Mouse (Mus musculus): ENCODE measurements around the gene Adtrp. TPM values are rescaled to one million over a fixed set of nuclear protein-coding genes. Genes with fewer than 3 reads are reported as not detected.

Adtrp gene
- polyA plus RNA-seq, 2 experiments: 3.9 to 9.3 TPM

GRCm38 (mm10) chr13:41828296-41828754, 19.2 kb downstream of the Adtrp start:
- WGBS: 88% methylated on average over 8 of the region's 8 CpGs
- Histone ChIP-seq H3K4me2 (replicated peaks; ENCODE audit: low read depth, low read length, severe bottlenecking) (no peak overlapping the region), H3K4me3 (replicated peaks; ENCODE audit: low read length) (no peak overlapping the region), H3K36me3 (ENCODE audit: control insufficient read depth, insufficient read depth, low read length) (no peaks in the 10 kb centered on the region), H3K27ac (replicated peaks; ENCODE audit: low read depth, low read length) (no peak overlapping the region), H3K9me3 (ENCODE audit: control insufficient read depth, low read length) (no peaks in the 10 kb centered on the region), H3K27me3 (ENCODE audit: control insufficient read depth, insufficient read depth, low read length) (no peaks in the 10 kb centered on the region), H3K4me1 (ENCODE audit: control insufficient read depth, insufficient read depth, low read length) (no peaks in the 10 kb centered on the region), H3K9ac (ENCODE audit: low read depth, low read length, severe bottlenecking) (no peak overlapping the region)
- ATAC-seq (ENCODE audit: low FRiP score, low read depth): no peak
- TF ChIP-seq POLR2A (IDR thresholded peaks at IDR 0.05; ENCODE audit: borderline replicate concordance, extremely low read depth, insufficient read depth, insufficient read length): no peak
- DNase-seq (ENCODE audit: low spot score): no peak

- WGBS: 86% methylated on average over 5 of the region's 5 CpGs
- Histone ChIP-seq H3K4me3 (replicated peaks; ENCODE audit: low read length) (no peak overlapping the region), H3K9ac (ENCODE audit: low read depth, low read length, severe bottlenecking) (no peak overlapping the region), H3K27me3 (ENCODE audit: control insufficient read depth, insufficient read depth, low read length) (no peaks in the 10 kb centered on the region), H3K27ac (replicated peaks; ENCODE audit: low read depth, low read length) (no peak overlapping the region), H3K36me3 (ENCODE audit: control insufficient read depth, insufficient read depth, low read length) (no peaks in the 10 kb centered on the region), H3K4me2 (replicated peaks; ENCODE audit: low read depth, low read length, severe bottlenecking) (no peak overlapping the region), H3K4me1 (ENCODE audit: control insufficient read depth, insufficient read depth, low read length) (no peaks in the 10 kb centered on the region), H3K9me3 (ENCODE audit: control insufficient read depth, low read length) (no peaks in the 10 kb centered on the region)
- ATAC-seq (ENCODE audit: low FRiP score, low read depth) (no peak), DNase-seq (ENCODE audit: low spot score) (no peak)
- TF ChIP-seq POLR2A (IDR thresholded peaks at IDR 0.05; ENCODE audit: borderline replicate concordance, extremely low read depth, insufficient read depth, insufficient read length): no peak
These were observed 19.9 kb downstream of the Adtrp start for GRCm38 (mm10) chr13:41827581-41827980.

- no peak overlapping the region for H3K4me2 ChIP-seq (replicated peaks; ENCODE audit: low read depth, low read length, severe bottlenecking)
- no peak overlapping the region for H3K9ac ChIP-seq (ENCODE audit: low read depth, low read length, severe bottlenecking)
- H3K4me3 ChIP-seq (replicated peaks; ENCODE audit: low read length): no peak overlapping the region
- H3K4me1 ChIP-seq (ENCODE audit: control insufficient read depth, insufficient read depth, low read length): no peaks in the 10 kb centered on the region
- DNase-seq (ENCODE audit: low spot score) (no peak), ATAC-seq (ENCODE audit: low FRiP score, low read depth) (no peak)
- no peaks in the 10 kb centered on the region for H3K36me3 ChIP-seq (ENCODE audit: control insufficient read depth, insufficient read depth, low read length)
- no peaks in the 10 kb centered on the region for H3K9me3 ChIP-seq (ENCODE audit: control insufficient read depth, low read length)
- WGBS: 66% methylated on average over 11 of the region's 11 CpGs
- TF ChIP-seq POLR2A (IDR thresholded peaks at IDR 0.05; ENCODE audit: borderline replicate concordance, extremely low read depth, insufficient read depth, insufficient read length): no peak
- no peaks in the 10 kb centered on the region for H3K27me3 ChIP-seq (ENCODE audit: control insufficient read depth, insufficient read depth, low read length)
- no peak overlapping the region for H3K27ac ChIP-seq (replicated peaks; ENCODE audit: low read depth, low read length)
These were observed 22.0 kb downstream of the Adtrp start for GRCm38 (mm10) chr13:41825379-41825966.

GRCm38 (mm10) chr13:41823077-41823476, 24.4 kb downstream of the Adtrp start:
- WGBS: 76% methylated on average over 3 of the region's 3 CpGs
- no peaks in the 10 kb centered on the region for H3K9me3 ChIP-seq (ENCODE audit: control insufficient read depth, low read length)
- H3K36me3 ChIP-seq (ENCODE audit: control insufficient read depth, insufficient read depth, low read length): no peaks in the 10 kb centered on the region
- no peaks in the 10 kb centered on the region for H3K27me3 ChIP-seq (ENCODE audit: control insufficient read depth, insufficient read depth, low read length)
- DNase-seq (ENCODE audit: low spot score) (no peak), ATAC-seq (ENCODE audit: low FRiP score, low read depth) (no peak)
- no peak for TF ChIP-seq POLR2A (IDR thresholded peaks at IDR 0.05; ENCODE audit: borderline replicate concordance, extremely low read depth, insufficient read depth, insufficient read length)
- H3K4me2 ChIP-seq (replicated peaks; ENCODE audit: low read depth, low read length, severe bottlenecking): no peak overlapping the region
- H3K4me3 ChIP-seq (replicated peaks; ENCODE audit: low read length): no peak overlapping the region
- no peaks in the 10 kb centered on the region for H3K4me1 ChIP-seq (ENCODE audit: control insufficient read depth, insufficient read depth, low read length)
- H3K9ac ChIP-seq (ENCODE audit: low read depth, low read length, severe bottlenecking): no peak overlapping the region
- no peak overlapping the region for H3K27ac ChIP-seq (replicated peaks; ENCODE audit: low read depth, low read length)

- ATAC-seq (ENCODE audit: low FRiP score, low read depth) (no peak), DNase-seq (ENCODE audit: low spot score) (no peak)
- no peak overlapping the region for H3K4me3 ChIP-seq (replicated peaks; ENCODE audit: low read length)
- no peak overlapping the region for H3K4me2 ChIP-seq (replicated peaks; ENCODE audit: low read depth, low read length, severe bottlenecking)
- H3K4me1 ChIP-seq (ENCODE audit: control insufficient read depth, insufficient read depth, low read length): no peaks in the 10 kb centered on the region
- H3K9ac ChIP-seq (ENCODE audit: low read depth, low read length, severe bottlenecking): no peak overlapping the region
- no peak for TF ChIP-seq POLR2A (IDR thresholded peaks at IDR 0.05; ENCODE audit: borderline replicate concordance, extremely low read depth, insufficient read depth, insufficient read length)
- no peaks in the 10 kb centered on the region for H3K27me3 ChIP-seq (ENCODE audit: control insufficient read depth, insufficient read depth, low read length)
- H3K27ac ChIP-seq (replicated peaks; ENCODE audit: low read depth, low read length): no peak overlapping the region
- no peaks in the 10 kb centered on the region for H3K36me3 ChIP-seq (ENCODE audit: control insufficient read depth, insufficient read depth, low read length)
- no peaks in the 10 kb centered on the region for H3K9me3 ChIP-seq (ENCODE audit: control insufficient read depth, low read length)
- 42% methylated on average over 2 of the region's 2 CpGs for WGBS
These were observed 24.9 kb downstream of the Adtrp start for GRCm38 (mm10) chr13:41822617-41823016.

Measured in limb, embryonic 14.5 days (tissue).